18 mouse cellular contexts compared by ENCODE assay signal in the genomic region with DNA sequence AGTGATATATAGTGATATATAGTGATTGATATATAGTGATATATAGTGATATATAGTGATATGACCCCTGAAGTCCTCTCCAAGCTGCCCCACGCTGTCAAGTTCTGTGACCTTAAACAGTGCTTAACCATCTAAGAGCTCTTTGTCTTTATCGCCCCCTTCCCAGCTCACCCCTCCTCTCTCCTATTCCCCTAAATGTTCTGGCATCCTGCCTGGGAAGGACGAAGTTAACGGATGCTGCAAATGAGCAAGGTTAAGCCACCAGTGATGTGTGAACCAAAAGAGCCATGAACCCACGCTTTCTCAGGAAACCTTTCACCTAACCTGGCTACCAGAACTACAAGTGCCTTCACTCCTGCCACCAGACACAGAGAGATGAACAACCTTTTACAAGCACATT.
"Had no signal": no experiment of that assay in that cellular context is flagged by ENCODE, and none has a peak within 500 bp of the region (broad histone marks: within the 10 kb centered on the region; RNA-seq: fewer than 3 reads in every experiment).

No protein-coding gene starts in this region.

- H3K9ac ChIP-seq: liver, embryonic 13.5 days; liver, embryonic 15.5 days; liver, postnatal 0 days; lung, embryonic 15.5 days; midbrain, embryonic 12.5 days; midbrain, embryonic 15.5 days; neural tube, embryonic 12.5 days; stomach, embryonic 15.5 days had no signal

- H3K4me2 ChIP-seq: liver, embryonic 11.5 days; liver, embryonic 13.5 days; liver, embryonic 15.5 days; lung, embryonic 15.5 days; midbrain, embryonic 12.5 days; midbrain, embryonic 15.5 days; neural tube, embryonic 12.5 days; stomach, embryonic 15.5 days had no signal

- H3K27ac ChIP-seq: liver, embryonic 13.5 days; liver, embryonic 15.5 days; lung, embryonic 15.5 days; macrophage; midbrain, embryonic 12.5 days; midbrain, embryonic 15.5 days; neural tube, embryonic 12.5 days; stomach, embryonic 15.5 days; stomach, postnatal 0 days had no signal

- DNase-seq: liver, embryonic 13.5 days; liver, postnatal 0 days; lung, postnatal 14 days; lung, postnatal 36 days; right cerebral cortex, postnatal 14 days; thymus, adult 2 months; thymus, postnatal 25 days; thymus, postnatal 4 days had no signal

- H3K4me1 ChIP-seq: liver, embryonic 13.5 days; liver, embryonic 15.5 days; megakaryocyte, embryonic 14.5 days; midbrain, embryonic 12.5 days; midbrain, embryonic 15.5 days; neural tube, embryonic 12.5 days; stomach, embryonic 15.5 days had no signal

- H3K4me3 ChIP-seq: liver, embryonic 13.5 days; liver, embryonic 15.5 days; lung, embryonic 15.5 days; megakaryocyte, embryonic 14.5 days; midbrain, embryonic 12.5 days; midbrain, embryonic 15.5 days; neural tube, embryonic 12.5 days; stomach, embryonic 15.5 days had no signal

- ATAC-seq: liver, postnatal 0 days; midbrain, embryonic 15.5 days had no signal

- H3K36me3 ChIP-seq: liver, embryonic 13.5 days; liver, embryonic 15.5 days; lung, embryonic 15.5 days; midbrain, embryonic 12.5 days; midbrain, embryonic 15.5 days; neural tube, embryonic 12.5 days; stomach, embryonic 15.5 days had no signal

- H3K27me3 ChIP-seq: liver, embryonic 13.5 days; liver, embryonic 15.5 days; lung, embryonic 15.5 days; megakaryocyte, embryonic 14.5 days; midbrain, embryonic 12.5 days; midbrain, embryonic 15.5 days; neural tube, embryonic 12.5 days; stomach, embryonic 15.5 days had no signal

- H3K9me3 ChIP-seq: liver, embryonic 13.5 days; liver, embryonic 15.5 days; lung, embryonic 15.5 days; midbrain, embryonic 12.5 days; midbrain, embryonic 15.5 days; neural tube, embryonic 12.5 days; stomach, embryonic 15.5 days had no signal
